Mouse (Mus musculus) embryonic fibroblast, embryonic 13.5 days (primary cell): ENCODE results near the gene Atg7. TPM values are rescaled to one million over a fixed set of nuclear protein-coding genes. Genes with fewer than 3 reads are reported as not detected.

Experiments used
- H3K27ac ChIP-seq: 2 replicates; pipeline ENCODE4 v1.5.1; 2012; ENCODE audit warnings: low read length, control low read depth, inconsistent platforms; ENCODE audit not compliant: insufficient read depth
- H3K4me1 ChIP-seq: 2 replicates; pipeline ENCODE4 v1.6.1; 2011; ENCODE audit warnings: low read length; ENCODE audit not compliant: control insufficient read depth, insufficient read depth
- H3K4me3 ChIP-seq: 2 replicates; pipeline ENCODE4 v1.5.1; 2011; ENCODE audit warnings: mild to moderate bottlenecking, control low read depth, low read length; ENCODE audit not compliant: insufficient read depth
- CTCF ChIP-seq: IDR thresholded peaks from 2 replicates; pipeline ENCODE4 v1.5.1; 2011; ENCODE audit warnings: mild to moderate bottlenecking, control low read depth, low read length, moderate library complexity, borderline replicate concordance; ENCODE audit not compliant: insufficient read depth
- POLR2A ChIP-seq: IDR thresholded peaks from 2 replicates; pipeline ENCODE4 v1.6.1; 2011; ENCODE audit warnings: low read depth, mild to moderate bottlenecking, control low read depth, low read length, moderate library complexity
- polyA plus RNA-seq: library from polyadenylated mRNA; stranded (reverse); fragments of >200 nt; gene quantifications from 2 replicates; pipeline ENCODE4 v1.2.4, GENCODE M21; 2011; ENCODE audit warnings: low read depth; ENCODE audit not compliant: missing spikeins, insufficient read length

Atg7 gene
- polyA plus RNA-seq, 1 experiment = 14.8 TPM

GRCm38 (mm10) chr6:114899652-114900051 lies 256.8 kb downstream of the Atg7 start:
- peak; percentile 32; the same call in 1 of the 2 replicates for TF ChIP-seq POLR2A
- TF ChIP-seq CTCF = no peak
- Histone ChIP-seq H3K4me1 (peaks cover 10% of the 10 kb centered on the region), H3K4me3 (0 out of 2 replicates have a peak overlapping the region, but pooled peaks have one; percentile 6), H3K27ac (peak overlapping the region; percentile 70)

GRCm38 (mm10) chr6:114900194-114900593 lies 257.3 kb downstream of the Atg7 start:
- Histone ChIP-seq H3K4me3 (0 out of 2 replicates have a peak overlapping the region, but pooled peaks have one; percentile 6), H3K27ac (peak overlapping the region; percentile 70), H3K4me1 (peaks cover 12% of the 10 kb centered on the region)
- TF ChIP-seq POLR2A = no peak
- no peak for TF ChIP-seq CTCF

GRCm38 (mm10) chr6:114901321-114901824 lies 258.5 kb downstream of the Atg7 start:
- TF ChIP-seq CTCF (no peak), POLR2A (no peak)
- H3K27ac ChIP-seq = peak overlapping the region; percentile 55
- H3K4me1 ChIP-seq = peaks cover 15% of the 10 kb centered on the region
- H3K4me3 ChIP-seq = no peak overlapping the region

GRCm38 (mm10) chr6:114901921-114902320 lies 259.0 kb downstream of the Atg7 start:
- Histone ChIP-seq H3K4me1 (peaks cover 15% of the 10 kb centered on the region), H3K27ac (peak overlapping the region; percentile 55; the same call in 1 of the 2 replicates), H3K4me3 (no peak overlapping the region)
- no peak for TF ChIP-seq CTCF
- no peak for TF ChIP-seq POLR2A

- Histone ChIP-seq H3K27ac (no peak overlapping the region), H3K4me1 (peaks cover 15% of the 10 kb centered on the region), H3K4me3 (no peak overlapping the region)
- TF ChIP-seq CTCF = no peak
- TF ChIP-seq POLR2A = no peak
Observed at GRCm38 (mm10) chr6:114904233-114904632, 261.3 kb downstream of the Atg7 start.

- peaks cover 15% of the 10 kb centered on the region for H3K4me1 ChIP-seq
- TF ChIP-seq CTCF (no peak), POLR2A (no peak)
- H3K27ac ChIP-seq = no peak overlapping the region
- no peak overlapping the region for H3K4me3 ChIP-seq
Observed at GRCm38 (mm10) chr6:114904818-114905217, 261.9 kb downstream of the Atg7 start.

- Histone ChIP-seq H3K4me3 (no peak overlapping the region), H3K4me1 (peaks cover 15% of the 10 kb centered on the region), H3K27ac (no peak overlapping the region)
- TF ChIP-seq CTCF = no peak
- TF ChIP-seq POLR2A = no peak
Observed at GRCm38 (mm10) chr6:114905253-114906028, 262.5 kb downstream of the Atg7 start.

GRCm38 (mm10) chr6:114906209-114906608 lies 263.3 kb downstream of the Atg7 start:
- Histone ChIP-seq H3K4me3 (no peak overlapping the region), H3K4me1 (peaks cover 15% of the 10 kb centered on the region), H3K27ac (no peak overlapping the region)
- no peak for TF ChIP-seq POLR2A
- TF ChIP-seq CTCF = no peak

GRCm38 (mm10) chr6:114907459-114907858 lies 264.6 kb downstream of the Atg7 start:
- Histone ChIP-seq H3K4me1 (peaks cover 15% of the 10 kb centered on the region), H3K4me3 (no peak overlapping the region), H3K27ac (no peak overlapping the region)
- TF ChIP-seq CTCF (no peak), POLR2A (no peak)

- Histone ChIP-seq H3K4me1 (peaks cover 15% of the 10 kb centered on the region), H3K27ac (no peak overlapping the region), H3K4me3 (no peak overlapping the region)
- no peak for TF ChIP-seq CTCF
- no peak for TF ChIP-seq POLR2A
Observed at GRCm38 (mm10) chr6:114909801-114910200, 266.9 kb downstream of the Atg7 start.

Other genes with a start within 250 kb of the Atg7 start
- 0.17 and 0.23 TPM in 2 replicates for gene Hrh1, start 245.2 kb upstream of the Atg7 start, polyA plus RNA-seq